In the genomic region with DNA sequence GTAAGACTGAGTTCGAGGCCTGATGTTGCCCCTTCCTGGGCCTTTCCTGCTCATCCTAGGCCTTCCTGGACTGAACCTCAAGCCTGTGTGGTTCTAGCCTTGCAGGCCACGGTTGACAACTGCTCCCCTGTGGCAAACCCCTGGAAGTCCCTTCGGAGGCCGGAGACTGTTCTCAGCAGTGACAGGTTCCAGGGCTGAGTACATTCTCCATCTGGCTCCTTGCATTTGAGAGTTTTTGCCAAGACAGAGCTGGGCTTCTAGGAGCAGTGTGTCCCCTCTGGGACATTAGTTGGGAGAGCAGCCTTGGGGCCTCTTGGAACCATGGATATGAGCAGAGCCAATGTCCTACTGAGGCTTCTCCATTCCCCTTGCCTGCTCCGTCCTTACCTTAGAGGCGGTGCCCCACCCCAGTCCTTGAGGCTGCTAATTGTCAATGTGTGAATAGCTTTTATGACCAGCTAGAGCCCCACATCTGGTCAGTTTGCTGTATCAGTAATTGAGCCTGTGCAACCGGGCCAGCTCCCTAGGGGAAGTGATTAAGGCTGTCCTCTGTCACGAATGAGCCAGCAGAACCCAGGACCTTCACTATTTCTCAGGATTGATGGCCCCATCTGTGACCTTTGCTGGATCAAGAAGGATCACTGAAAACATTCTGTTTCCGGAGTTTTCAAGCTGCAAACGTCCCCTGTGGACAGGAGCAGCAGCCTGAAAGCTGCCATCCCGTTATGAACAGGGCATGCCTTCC, we compare ENCODE assay signal across 9 mouse cellular contexts.
DNase-seq lines count a peak whose midpoint lies in the region; ATAC-seq and TF ChIP-seq lines count a peak whose summit lies in the region.
"Had no signal": no experiment of that assay in that cellular context is flagged by ENCODE, and none has a peak within 500 bp of the region (broad histone marks: within the 10 kb centered on the region; RNA-seq: fewer than 3 reads in every experiment).

No protein-coding gene starts in this region.

- peak overlapping the region; percentile 32 for H3K4me3 ChIP-seq in E14TG2a.4 (replicated peaks; ENCODE audit: low read length)
- H3K4me3 ChIP-seq in forebrain, embryonic 16.5 days (replicated peaks; ENCODE audit: low read length): no peak overlapping the region
- H3K4me3 ChIP-seq in cerebellum, adult 2 months (replicated peaks; ENCODE audit: insufficient read depth, low read depth, low read length): no peak overlapping the region
- H3K4me3 ChIP-seq: embryonic facial prominence, embryonic 15.5 days had no signal

- H3K27me3 ChIP-seq in E14TG2a.4 (ENCODE audit: insufficient read depth, low read length): peaks cover 10% of the 10 kb centered on the region
- H3K27me3 ChIP-seq in forebrain, embryonic 16.5 days (replicated peaks; ENCODE audit: control insufficient read depth, insufficient read depth, low read length): no peaks in the 10 kb centered on the region
- no peaks in the 10 kb centered on the region for H3K27me3 ChIP-seq in cerebellum, adult 2 months (ENCODE audit: control insufficient read depth, insufficient read depth, low read length)
- H3K27me3 ChIP-seq: embryonic facial prominence, embryonic 15.5 days had no signal

- WGBS in forebrain, embryonic 16.5 days: 43% methylated on average over 11 of the region's 11 CpGs
- WGBS in cerebellum, adult 2 months: 64% methylated on average over 11 of the region's 11 CpGs

- no peak for TF ChIP-seq POLR2A in cerebellum, adult 2 months (IDR thresholded peaks at IDR 0.05; ENCODE audit: borderline replicate concordance, insufficient read depth, low read length)

- H3K9ac ChIP-seq in forebrain, embryonic 16.5 days (replicated peaks; ENCODE audit: low read depth, low read length): 0 out of 2 replicates have a peak overlapping the region, but pooled peaks have one; percentile 11
- H3K9ac ChIP-seq: embryonic facial prominence, embryonic 15.5 days had no signal

- 0 out of 2 replicates have a peak overlapping the region, but pooled peaks have one; percentile 16 for H3K27ac ChIP-seq in forebrain, embryonic 16.5 days (ENCODE audit: low read length)
- H3K27ac ChIP-seq in cerebellum, adult 2 months (ENCODE audit: insufficient read depth, low read length): no peak overlapping the region
- H3K27ac ChIP-seq: embryonic facial prominence, embryonic 15.5 days had no signal

- H3K9me3 ChIP-seq in E14TG2a.4 (ENCODE audit: low read length): no peaks in the 10 kb centered on the region
- H3K9me3 ChIP-seq in forebrain, embryonic 16.5 days (ENCODE audit: control insufficient read depth, low read length): no peaks in the 10 kb centered on the region
- H3K9me3 ChIP-seq: embryonic facial prominence, embryonic 15.5 days had no signal

- TF ChIP-seq CTCF in E14TG2a.4 (conservative IDR thresholded peaks at IDR 0.05; ENCODE audit: low read length): no peak
- TF ChIP-seq CTCF in cerebellum, adult 2 months (IDR thresholded peaks at IDR 0.05; ENCODE audit: borderline replicate concordance, insufficient read depth, low read depth, low read length): no peak

- no peak for ATAC-seq in forebrain, embryonic 16.5 days
- ATAC-seq in activated CD4-positive, CD25-positive, alpha-beta regulatory T cell, adult 4 months: no peak

- intact Hi-C loops in heart, postnatal 25 days (cut with DNase I): no loop called here

- no peak overlapping the region for H3K4me2 ChIP-seq in forebrain, embryonic 16.5 days (ENCODE audit: low read length)
- H3K4me2 ChIP-seq: embryonic facial prominence, embryonic 15.5 days had no signal

- peak; percentile 98 for DNase-seq in heart, adult 11 months
- DNase-seq in heart, postnatal 25 days (ENCODE audit: low spot score): no peak
- DNase-seq in kidney, postnatal 25 days: peak; percentile 41 to 68
- DNase-seq in thymus, postnatal 14 days: no peak
- DNase-seq in cerebellum, adult 2 months: no peak

- H3K36me3 ChIP-seq in E14TG2a.4 (ENCODE audit: insufficient read depth, low read length): no peaks in the 10 kb centered on the region
- H3K36me3 ChIP-seq in forebrain, embryonic 16.5 days (ENCODE audit: control insufficient read depth, insufficient read depth): no peaks in the 10 kb centered on the region
- H3K36me3 ChIP-seq: embryonic facial prominence, embryonic 15.5 days had no signal

- peaks cover 94% of the 10 kb centered on the region for H3K4me1 ChIP-seq in E14TG2a.4 (replicated peaks; ENCODE audit: low read depth, low read length)
- H3K4me1 ChIP-seq in forebrain, embryonic 16.5 days (replicated peaks; ENCODE audit: control insufficient read depth, insufficient read depth, low read length): peaks cover 97% of the 10 kb centered on the region
- H3K4me1 ChIP-seq in cerebellum, adult 2 months (ENCODE audit: control insufficient read depth, insufficient read depth, low read length): peaks cover 69% of the 10 kb centered on the region

Comparison
In these comparisons a context has a peak if more than half of its experiments do, and no peak if none do; other contexts are left out.
1. DNase-seq: peak in heart, adult 11 months (single experiment) and kidney, postnatal 25 days (2 of 2); none in heart, postnatal 25 days (single experiment), thymus, postnatal 14 days (single experiment) and cerebellum, adult 2 months (0 of 2).